Mouse (Mus musculus) thymus, postnatal 0 days (tissue): ENCODE results near the gene Ppm1h. TPM values are rescaled to one million over a fixed set of nuclear protein-coding genes. Genes with fewer than 3 reads are reported as not detected.

Experiments
- DNase-seq: peaks from one replicate; pipeline ENCODE4 v3.0.0-alpha.2; 2015; ENCODE audit warnings: low spot score
- polyA plus RNA-seq: library from polyadenylated mRNA; unstranded; fragments of >200 nt; fragmentation: Nextera tagmentation; extraction: Ambion mirVana; gene quantifications from 2 replicates; pipeline ENCODE4 v1.2.1, GENCODE M21; 2015

Gene Ppm1h
- polyA plus RNA-seq, 1 experiment from 2014 or later: 67.8 TPM

DNA sequence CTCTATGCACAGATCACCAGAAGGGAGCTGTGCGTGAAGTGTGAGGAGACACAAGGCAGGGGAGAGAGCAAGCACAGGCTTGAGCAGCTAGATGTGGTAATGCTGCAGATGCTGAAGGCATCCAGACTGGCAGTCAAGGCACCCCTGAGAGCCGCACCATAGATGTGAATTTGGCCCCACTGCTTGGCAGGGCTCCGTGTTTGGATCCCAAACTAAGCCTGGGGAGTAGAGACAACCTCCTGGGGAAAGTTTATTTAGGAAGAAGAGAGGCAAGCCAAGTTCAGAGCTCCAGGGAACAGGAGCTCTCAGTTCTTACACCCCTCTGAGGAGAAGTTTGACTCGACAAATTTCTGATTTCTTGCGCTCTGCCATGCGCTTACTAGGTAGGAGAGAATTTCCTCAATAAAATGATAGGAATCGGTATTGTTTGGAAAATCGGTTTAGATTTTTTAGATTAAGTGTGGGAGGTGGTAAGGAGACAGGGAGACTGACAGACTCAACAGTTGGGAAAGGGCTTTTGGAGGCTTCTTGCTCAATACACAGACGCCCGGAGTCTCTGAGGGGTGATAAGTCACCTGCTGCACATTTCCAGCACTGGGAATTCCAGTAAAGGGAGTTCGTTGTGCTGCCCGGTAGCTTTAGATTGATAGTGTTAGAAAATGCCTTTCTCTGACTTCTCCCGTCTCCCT, 89.8 kb downstream of the Ppm1h start:
- no peak for DNase-seq

DNA sequence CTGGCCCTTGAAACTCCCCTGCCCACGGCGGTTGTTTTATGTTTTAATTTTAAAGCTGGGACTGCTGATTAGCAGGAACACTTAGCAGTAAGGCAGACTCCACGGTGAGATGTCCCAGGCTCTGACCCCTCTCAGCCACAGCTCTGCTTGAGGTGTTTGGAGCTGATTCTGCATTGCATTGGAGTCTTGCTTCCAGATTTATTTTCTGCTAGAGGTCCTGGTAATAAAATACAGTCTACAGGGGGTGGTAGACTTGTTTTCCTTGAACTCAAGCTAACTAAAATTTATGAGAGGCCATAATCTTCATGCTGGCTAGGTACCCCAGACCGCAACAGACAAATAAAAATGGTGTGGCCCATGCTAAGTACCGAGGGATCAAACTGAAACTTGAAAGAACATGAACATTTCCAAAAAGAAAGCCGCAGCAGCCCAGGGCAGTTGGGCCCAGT, 90.4 kb downstream of the Ppm1h start:
- DNase-seq: no peak

GRCm38 (mm10) chr10:122770337-122770736, 91.8 kb downstream of the Ppm1h start:
- DNase-seq: no peak

- no peak for DNase-seq
These were observed 92.4 kb downstream of the Ppm1h start for GRCm38 (mm10) chr10:122770987-122771386.

DNA sequence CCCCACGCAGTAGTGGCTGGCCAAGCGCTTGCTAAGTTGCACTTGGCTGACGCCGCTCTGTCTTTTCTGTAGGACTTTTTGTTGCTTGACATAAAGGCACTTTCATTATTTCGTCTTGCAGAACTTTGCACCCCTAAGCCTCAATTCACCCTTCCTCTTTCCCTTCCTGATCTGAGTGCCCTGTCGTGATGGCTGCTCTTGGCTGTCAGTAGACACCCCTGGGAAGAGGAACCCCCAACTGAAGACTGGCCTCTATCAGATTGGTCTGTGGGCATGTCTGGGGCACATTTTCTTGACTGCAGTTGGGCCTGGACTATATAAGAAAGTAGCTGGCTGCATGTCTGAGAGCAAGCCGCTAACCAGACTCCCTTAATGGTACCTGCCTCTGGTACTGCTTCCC, 95.6 kb downstream of the Ppm1h start:
- DNase-seq: no peak

- DNase-seq: no peak
These were observed 98.9 kb downstream of the Ppm1h start for GRCm38 (mm10) chr10:122777436-122777835.

DNA sequence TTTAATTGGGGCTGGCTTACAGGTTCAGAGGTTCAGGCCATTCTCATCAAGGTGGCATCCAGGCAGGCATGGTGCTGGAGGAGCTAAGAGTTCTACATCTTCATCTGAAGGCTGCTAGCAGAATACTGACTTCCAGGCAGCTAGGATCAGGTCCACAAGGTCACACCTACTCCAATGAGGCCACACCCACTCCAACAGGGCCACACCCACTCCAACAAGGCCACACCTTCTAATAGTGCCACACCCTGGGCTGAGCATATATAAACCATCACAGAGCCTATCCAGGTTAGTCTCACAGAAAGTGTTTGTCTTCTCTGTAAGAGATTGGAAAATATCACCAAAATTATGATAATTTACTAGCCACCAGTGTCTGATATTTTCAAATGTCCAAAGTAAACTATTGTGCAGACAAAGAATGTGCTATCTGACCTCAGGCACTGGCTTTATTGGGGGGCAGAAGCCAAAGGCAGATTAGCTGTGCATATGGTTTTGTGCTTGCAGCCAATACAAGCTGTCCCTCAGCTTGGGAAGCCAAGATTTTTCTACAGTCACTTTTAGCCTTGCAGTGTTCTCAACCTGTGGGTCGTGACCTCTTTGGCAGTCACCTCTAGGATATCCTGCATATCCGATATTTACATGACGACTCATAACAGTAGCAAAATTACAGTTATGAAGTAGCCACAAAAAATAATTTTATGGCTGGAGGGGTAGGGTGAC, 99.5 kb downstream of the Ppm1h start:
- DNase-seq: no peak

DNA sequence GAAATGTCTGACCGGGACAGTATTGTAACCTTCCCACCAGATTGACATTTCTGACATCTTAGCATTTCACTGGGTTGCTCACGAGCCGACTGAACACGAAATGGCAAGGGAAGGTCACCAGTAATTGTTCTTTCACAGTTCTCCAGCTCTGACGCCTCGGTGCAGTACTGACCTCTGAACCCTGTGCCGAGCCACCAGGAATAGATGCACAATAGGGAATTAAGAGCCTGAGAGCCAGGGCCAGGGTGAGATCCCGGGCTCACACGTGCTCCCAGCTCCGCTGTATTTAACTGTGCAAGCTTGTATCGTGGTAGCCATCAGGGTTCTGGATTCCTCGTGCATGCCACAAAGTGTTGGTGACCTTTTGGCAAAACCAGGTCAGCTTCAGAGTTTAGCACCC, 100.8 kb downstream of the Ppm1h start:
- no peak for DNase-seq

GRCm38 (mm10) chr10:122782755-122783154, 104.2 kb downstream of the Ppm1h start:
- no peak for DNase-seq

GRCm38 (mm10) chr10:122789648-122790170, 111.1 kb downstream of the Ppm1h start:
- DNase-seq: no peak

- peak; percentile 59 for DNase-seq
These were observed 113.7 kb downstream of the Ppm1h start for GRCm38 (mm10) chr10:122792021-122792966.

GRCm38 (mm10) chr10:122793193-122793592, 114.6 kb downstream of the Ppm1h start:
- no peak for DNase-seq

DNA sequence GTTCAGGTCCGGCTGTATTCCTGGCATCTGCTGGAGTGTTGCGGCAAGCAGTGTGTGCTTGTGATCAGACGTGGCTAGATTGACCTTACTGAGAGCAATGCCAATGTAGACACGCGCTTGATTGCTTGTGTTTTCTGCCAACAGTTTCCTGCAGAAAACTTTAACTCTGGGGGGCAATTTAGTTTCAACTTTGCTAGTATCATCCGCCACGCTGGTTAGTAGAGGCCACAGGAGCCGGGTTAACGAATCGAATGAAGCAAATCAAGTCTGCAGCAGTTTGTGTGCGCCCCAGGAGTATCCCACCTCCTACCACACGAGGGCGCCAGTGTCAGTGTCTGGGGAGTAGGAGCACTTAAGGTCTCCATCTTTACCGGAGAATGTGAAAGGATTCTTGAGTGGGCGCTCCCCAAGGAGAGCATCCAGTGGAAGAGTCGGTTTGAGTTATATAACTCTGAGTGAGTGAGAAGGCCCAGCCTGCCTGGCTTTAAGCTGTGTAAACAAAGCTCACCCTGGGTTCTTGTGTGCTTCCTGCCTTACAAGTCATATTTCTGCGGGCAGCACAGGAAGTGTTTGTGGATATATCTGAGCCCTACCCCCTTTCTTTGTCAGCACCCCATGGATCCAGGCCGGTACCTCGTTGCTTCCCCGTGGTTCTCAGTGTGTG, 115.8 kb downstream of the Ppm1h start:
- peak; percentile 91 for DNase-seq

GRCm38 (mm10) chr10:122797955-122798354, 119.4 kb downstream of the Ppm1h start:
- peak; percentile 56 for DNase-seq

DNA sequence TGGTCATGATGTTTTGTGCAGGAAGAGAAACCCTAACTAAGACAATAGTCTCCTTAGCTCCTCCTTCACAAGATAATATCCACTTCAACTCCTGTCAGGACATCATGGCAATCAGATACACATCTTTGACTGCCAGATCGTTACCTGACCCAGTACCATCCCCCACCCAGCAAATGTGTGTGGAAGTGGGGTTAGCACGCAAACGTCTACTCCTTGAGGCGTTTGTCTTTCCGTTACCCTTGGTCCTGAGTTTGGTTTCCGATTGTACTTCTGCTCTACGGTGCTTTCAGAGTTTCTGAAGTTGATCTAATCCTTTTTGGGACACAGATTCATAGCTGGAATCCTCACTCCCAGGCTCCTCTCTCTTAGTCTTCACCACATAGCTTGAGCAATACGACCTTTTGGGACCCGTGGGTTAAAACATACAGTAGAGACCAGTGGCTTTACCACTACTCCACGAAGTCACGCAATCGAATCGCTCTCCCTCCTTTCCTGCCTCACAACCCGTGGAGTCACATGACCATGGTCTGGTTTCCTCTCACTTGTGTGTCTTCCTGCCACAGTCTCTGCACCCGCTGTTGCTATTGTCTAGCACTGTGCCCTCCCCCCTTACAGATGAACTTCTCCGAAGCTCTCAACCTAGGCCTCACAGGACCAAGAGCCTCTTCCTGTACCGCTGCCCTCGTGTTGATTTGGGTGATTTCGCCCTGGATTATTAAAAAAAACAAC, 121.6 kb downstream of the Ppm1h start:
- DNase-seq: peak; percentile 89

DNA sequence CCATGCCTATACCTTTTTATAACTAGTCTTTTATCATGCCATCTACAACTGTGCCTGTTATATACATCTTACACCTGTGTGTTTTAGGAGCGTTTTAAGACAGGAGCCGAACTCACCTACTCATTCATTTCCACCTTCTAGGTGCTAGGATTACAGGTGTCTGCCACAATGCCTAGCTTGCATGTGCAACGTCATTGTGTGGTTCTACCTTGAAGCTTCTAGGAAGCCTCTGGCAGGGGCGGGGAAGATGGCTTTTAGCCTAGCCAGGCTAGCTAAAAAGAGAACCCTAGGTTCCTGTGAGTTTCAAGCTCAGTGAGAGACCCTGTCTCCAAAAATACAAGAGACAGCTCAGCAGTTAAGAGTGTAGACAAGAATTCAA, 122.2 kb downstream of the Ppm1h start:
- no peak for DNase-seq

DNA sequence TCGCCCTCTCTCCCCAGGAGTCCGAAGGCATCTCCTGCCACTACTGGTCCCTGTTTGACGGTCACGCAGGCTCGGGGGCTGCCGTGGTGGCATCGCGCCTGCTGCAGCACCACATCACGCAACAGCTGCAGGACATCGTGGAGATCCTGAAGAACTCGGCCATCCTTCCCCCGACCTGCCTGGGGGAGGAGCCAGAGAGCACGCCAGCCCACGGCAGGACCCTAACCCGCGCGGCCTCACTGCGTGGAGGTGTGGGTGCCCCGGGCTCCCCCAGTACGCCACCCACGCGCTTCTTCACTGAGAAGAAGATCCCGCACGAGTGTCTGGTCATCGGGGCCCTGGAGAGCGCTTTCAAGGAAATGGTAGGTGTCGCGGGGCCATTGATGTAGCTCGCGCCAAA, 123.7 kb downstream of the Ppm1h start:
- no peak for DNase-seq

DNA sequence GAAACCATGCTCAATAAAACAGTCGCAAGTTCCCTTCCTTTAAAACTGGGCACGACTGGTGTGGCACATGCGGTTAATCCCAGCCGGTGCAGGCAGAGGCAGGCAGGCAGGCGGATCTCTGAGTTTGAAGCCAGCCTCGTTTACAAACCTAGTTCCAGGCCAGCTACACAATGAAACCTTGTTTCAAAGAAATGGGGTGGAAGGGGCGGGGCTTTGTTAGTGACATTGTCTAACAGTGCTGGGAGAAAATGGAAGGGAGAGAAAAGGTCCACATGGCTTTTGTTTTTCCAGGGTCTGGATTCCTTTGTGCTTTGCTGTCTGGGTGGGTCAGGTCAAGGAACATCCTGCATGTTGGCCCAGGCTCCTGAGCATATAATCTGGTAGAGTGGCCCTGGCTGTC, 124.3 kb downstream of the Ppm1h start:
- DNase-seq: no peak

GRCm38 (mm10) chr10:122803906-122804305, 125.3 kb downstream of the Ppm1h start:
- peak; percentile 81 for DNase-seq

DNA sequence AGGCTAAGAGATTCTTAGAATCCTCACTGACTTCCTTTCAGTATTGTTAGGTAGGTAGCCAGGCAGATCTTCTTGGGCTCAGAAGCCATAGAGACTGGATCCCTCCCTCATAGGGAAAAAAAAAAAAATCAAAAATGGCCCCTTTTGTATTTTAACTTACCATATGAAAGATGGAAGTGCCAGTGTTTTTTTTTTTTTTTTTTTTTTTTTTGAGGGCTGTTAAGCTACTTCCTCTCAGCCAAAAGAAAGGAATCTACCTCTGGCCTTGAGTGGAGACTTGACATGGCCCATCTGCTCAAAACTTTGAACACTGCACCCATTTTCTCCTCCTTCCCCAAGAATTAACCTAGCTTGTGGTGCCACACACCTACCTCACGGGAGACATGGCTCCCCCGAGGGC, 127.3 kb downstream of the Ppm1h start:
- no peak for DNase-seq
